Mouse (Mus musculus) leukemia stem cell, adult 10-12 weeks (primary cell): ENCODE results near the gene Hmgn2. TPM values are rescaled to one million over a fixed set of nuclear protein-coding genes. Genes with fewer than 3 reads are reported as not detected.

ENCODE experiments used
- polyA plus RNA-seq: library from polyadenylated mRNA; stranded (reverse); fragments of >175 nt; gene quantifications from 2 replicates; pipeline ENCODE4 v1.2.3, GENCODE M21; 2012; ENCODE audit warnings: low replicate concordance

The Hmgn2 gene
- polyA plus RNA-seq: 242 and 338 TPM in 2 replicates

GRCm38 (mm10) chr4:133968150-133968921 is at the start of gene Hmgn2:
Gene Hmgn2, minus strand, starts transcription at chr4:133968650.

GRCm38 (mm10) chr4:134000466-134001438 is 32.3 kb upstream of the Hmgn2 start, which contains the start of gene Dhdds:
Gene Dhdds, minus strand, starts transcription at chr4:134000918.

Other genes starting within 250 kb of the Hmgn2 start
- 95.3 and 252 TPM in 2 replicates for gene Arid1a, start 211.9 kb downstream of the Hmgn2 start, polyA plus RNA-seq
- gene Rps6ka1, start 80.9 kb downstream of the Hmgn2 start, polyA plus RNA-seq: 45.3 and 63.8 TPM in 2 replicates
- gene Dhdds, start 32.3 kb upstream of the Hmgn2 start, polyA plus RNA-seq: 21.6 and 41.7 TPM in 2 replicates
- gene Lin28a, start 50.2 kb upstream of the Hmgn2 start, polyA plus RNA-seq: 1.4 TPM in 1 of 2 replicates, not detected in the other
- gene Zfp683, start 85.2 kb upstream of the Hmgn2 start, polyA plus RNA-seq: 0.19 and 0.39 TPM in 2 replicates
- gene Crybg2, start 92.2 kb upstream of the Hmgn2 start, polyA plus RNA-seq: 0.10 TPM in 1 of 2 replicates, not detected in the other
- gene Cd52, start 126.4 kb upstream of the Hmgn2 start, polyA plus RNA-seq: 37.5 and 134 TPM in 2 replicates
- 5.3 and 17.0 TPM in 2 replicates for gene Ubxn11, start 133.9 kb upstream of the Hmgn2 start, polyA plus RNA-seq
- 32.8 and 98.2 TPM in 2 replicates for gene Sh3bgrl3, start 160.1 kb upstream of the Hmgn2 start, polyA plus RNA-seq
- gene Cep85, start 218.5 kb upstream of the Hmgn2 start, polyA plus RNA-seq: 12.9 and 72.9 TPM in 2 replicates
- gene Gm7534, start 234.4 kb upstream of the Hmgn2 start, polyA plus RNA-seq: not detected in 2 replicates